Mouse (Mus musculus): ENCODE results near the gene Eef2kmt.

Gene Eef2kmt

DNA sequence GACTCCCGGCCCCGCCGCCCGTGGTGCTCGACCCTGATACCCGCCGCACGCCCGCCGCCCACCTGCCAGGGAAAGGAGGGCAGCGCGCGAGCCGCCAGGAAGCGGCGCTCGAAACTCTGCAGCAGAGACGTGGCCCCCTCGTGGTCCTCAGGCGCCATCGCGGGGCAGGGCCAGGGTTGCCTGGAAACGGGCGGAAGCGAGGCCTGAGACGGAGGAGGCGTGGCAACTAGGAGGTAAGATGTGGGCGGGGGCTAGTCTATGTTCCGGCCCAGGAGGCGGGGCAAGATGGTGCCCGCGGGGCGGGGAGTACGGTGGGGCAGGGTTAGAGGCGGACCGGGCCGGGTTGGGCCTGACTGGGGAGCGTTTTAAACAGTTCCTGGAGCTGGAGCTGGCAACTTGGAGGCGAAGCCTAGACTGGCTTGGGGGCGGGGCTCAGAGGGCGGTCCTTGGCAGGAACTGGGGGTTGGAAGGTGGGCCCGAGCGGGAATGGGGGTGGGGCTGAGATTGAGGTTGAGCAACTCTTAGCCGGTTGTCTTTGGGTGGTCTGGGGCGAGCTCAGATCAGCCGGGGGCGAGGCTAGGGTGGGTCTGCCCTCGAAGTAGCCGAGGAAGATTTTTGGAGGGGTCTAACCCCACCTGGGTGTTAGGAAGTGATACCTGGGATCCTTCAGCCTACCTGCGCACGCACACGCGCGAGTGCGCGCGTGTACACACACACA lies at the start of gene Eef2kmt:
TSS of gene Eef2kmt (minus strand) at position 205 of the 718 bp plus-strand sequence.
- in situ Hi-C loops (cut with MboI, MseI): loop anchor here in 1 of 2 experiments (5.0 kb wide), 1 partner anchor 96 kb away; no protein-coding TSS in a partner anchor

DNA sequence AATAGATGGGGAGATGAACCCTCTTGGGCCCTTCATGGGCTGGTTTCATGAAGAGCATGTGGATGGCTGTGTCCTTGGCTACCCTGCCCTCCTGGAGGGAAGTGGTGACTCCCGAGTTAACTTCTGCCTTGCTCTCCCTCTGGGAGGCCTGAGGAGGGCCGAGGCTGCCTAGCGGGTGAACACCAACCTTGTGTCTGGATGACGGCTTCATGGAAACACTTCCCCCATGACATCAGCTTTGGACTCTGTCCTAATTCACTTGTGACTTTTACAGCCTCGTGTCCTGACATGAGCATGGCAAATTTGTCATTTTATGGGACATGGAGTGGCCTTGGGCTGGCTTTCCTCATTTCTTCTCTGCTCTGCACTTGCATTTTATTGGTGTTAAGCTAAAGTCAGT lies 39.5 kb upstream of the Eef2kmt start:
- in situ Hi-C loops (cut with MboI, MseI): no loop called here

DNA sequence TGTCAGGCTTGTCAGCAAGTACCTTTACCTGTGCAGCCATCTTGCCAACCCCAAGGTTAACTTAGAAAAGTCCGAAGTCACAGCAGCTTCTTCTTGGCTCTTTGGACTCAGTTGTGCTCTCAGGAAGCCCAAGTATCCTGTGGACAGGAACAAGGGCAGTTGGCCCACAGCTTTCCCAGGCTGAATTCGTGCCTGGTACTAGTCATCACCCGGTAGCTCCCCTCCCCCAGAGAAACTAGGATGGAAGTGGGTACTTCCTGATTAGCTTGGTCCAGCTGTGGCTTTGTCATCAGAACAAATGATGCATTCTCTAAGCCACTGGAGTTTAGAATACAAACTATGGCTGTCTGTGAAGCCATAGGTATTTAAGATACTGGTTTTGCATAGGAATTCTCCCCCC lies 29.6 kb upstream of the Eef2kmt start:
- in situ Hi-C loops (cut with MboI, MseI): no loop called here

DNA sequence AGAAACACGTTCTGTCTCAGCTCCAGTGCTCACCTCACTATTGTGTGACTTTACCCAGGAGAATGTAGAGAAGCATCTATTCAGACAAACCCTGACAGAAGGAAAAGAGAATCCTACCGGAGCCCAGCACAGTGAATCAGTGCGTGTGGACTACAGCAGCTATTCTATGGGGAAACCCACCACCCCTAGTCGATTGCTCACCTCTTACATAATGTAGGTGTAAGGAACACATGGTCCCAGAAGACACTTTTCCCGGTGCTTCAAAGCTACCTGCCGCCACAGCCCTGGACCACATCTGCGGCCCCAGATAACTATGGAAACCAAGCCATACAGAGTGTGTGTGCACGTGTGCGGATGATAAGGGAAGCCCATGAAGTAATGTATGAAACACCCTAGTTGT lies 26.9 kb upstream of the Eef2kmt start:
- in situ Hi-C loops (cut with MboI, MseI): no loop called here

DNA sequence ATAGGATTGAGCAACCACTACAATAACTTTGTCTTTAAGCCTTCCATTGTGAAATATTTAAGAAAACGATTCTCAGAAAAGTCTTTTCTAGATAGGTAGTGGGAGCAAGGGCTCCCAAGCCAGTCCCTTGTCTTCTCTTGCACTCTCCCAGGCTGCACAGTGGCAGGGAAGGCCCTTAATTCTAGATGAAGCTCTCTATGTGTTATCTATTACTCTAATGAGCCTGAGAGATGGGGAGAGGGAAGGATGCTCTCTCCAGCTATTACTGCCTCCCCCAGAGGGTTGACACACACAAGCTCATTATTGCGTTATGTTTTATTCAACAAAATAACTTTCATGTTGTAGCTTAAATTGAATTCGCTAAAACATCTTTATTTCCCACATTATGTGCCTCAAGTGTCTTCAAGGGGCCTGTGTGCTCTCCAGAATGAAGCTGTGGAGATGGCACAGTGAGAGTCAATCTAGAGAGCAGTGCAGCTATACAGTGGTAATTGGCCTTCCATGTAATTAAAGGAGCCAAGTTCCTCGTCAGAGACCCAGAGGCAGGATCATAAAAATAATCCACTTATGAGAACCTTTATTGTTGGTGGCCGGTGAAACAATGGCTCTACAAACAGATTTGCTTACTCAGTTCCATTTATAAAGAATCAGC lies 23.9 kb upstream of the Eef2kmt start:
- in situ Hi-C loops (cut with MboI, MseI): no loop called here

DNA sequence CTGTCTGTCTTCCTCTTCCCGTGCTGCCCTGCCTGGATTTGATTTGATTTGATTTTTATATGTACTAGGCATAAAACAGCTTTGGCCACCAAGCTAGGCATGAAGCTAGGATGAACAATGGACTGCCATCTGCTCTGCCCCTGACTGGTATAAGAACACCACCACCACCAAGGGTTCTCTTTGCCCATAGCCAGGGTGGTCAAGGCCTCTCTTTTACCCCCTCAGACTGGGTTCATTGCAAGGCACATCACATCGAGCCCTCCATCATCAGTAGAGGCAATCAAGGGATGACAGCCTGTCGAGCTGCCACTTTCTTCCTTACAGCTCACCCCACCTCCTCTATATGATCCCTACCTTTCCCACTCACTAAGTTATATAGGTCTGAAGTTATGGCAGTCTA lies 16.6 kb upstream of the Eef2kmt start:
- in situ Hi-C loops (cut with MboI, MseI): no loop called here

DNA sequence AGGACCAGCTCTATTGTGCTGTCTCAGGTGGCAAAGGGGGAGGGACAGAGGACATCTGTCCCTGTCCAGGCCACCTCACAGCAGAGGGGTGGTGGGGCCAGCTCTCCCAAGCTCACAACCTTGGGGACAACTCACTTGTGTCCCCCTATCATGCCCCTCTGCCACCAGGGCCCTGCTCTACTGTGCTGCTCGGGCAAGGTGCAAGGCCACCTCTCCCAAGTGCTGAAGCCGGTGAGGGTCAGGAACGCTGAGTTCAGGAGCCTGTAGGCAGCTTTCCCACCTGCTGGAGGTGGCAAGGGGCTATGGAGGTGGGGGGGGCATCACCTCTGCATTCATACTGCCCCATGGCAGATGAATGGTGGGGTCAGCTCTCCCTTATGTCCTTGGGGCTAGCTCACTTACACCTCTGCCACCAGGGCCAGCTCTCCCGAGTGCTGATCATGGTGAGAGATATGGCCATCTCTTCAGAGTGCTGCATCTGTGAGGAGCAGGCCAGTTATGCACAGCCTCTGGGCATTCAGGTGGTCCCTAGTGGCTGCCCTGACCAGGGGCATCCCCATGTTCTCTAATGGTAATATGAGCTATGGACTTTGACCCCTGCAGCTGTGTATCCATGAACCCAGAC lies 15.7 kb upstream of the Eef2kmt start:
- in situ Hi-C loops (cut with MboI, MseI): no loop called here

DNA sequence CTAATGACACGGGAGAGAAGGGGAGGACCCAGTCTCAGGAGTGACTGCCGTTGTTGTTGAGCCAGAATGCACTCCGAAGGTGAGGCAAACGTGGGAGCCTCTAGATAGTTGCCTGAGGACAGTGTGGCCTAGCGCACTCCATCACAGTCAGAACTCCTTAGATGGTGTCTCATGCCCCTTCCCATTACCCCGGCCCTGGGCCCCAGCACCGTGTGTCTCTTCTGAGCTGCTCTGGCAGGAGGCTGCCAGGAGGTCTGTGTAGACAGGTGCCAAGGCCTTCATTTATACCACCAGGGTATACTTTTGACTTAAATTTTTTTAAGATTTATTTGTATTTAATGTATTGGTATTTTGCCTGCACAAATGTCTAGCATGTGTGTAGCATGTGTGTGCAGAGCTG lies 8.1 kb upstream of the Eef2kmt start:
- in situ Hi-C loops (cut with MboI, MseI): no loop called here

DNA sequence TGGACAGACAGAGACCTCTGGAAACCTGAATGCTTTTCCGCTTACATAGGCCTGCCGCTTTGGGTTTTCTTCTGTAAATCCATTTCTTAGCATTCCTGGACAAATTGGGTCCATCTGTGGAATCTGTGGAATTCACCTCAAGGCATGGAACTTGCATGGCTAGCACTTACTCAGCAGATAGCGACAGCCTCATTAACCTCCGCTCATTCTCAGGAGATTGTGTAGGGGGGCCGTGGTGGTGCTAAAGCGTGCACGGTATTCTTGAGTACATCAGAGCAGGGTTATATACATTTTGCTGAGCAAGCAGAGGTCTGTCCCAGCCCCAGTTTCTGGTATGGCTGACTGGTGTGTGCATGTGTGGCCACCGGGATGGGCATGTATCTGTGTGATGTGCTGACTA lies 7.4 kb upstream of the Eef2kmt start:
- in situ Hi-C loops (cut with MboI, MseI): no loop called here

DNA sequence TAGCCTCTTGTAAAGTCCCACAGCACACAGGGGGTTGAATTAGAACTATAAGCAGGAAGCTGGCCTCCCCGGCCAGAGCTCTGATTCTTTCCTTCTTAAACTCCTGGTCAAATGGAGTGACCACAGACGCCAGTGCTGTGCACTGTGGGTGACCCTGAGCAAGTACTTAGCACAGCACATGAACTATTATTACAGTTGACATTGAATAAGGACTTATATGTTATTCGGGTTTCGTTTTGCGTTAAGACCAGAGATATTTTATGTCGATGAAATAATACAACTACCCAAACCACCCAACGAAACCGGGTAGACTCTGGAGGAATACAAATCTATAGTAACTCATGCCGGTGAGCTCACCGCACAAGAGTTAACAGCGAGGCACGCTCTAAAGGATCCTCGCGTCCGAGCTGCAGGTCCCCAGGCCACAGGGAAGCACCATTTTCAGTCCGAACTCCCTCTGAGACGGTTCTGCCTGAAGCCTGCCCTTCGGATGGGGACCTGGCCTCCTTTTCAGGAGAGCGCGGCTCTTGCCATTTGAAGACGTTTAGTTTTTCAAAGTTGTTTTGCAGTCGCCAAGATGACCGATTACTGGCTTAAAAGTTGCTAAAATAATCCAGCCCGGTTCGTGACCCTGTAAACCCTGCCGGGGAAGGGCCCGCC lies 572 bp downstream of the Eef2kmt start:
- in situ Hi-C loops (cut with MboI, MseI): loop anchor here in 1 of 2 experiments (5.0 kb wide), 1 partner anchor 97 kb away; no protein-coding TSS in a partner anchor

DNA sequence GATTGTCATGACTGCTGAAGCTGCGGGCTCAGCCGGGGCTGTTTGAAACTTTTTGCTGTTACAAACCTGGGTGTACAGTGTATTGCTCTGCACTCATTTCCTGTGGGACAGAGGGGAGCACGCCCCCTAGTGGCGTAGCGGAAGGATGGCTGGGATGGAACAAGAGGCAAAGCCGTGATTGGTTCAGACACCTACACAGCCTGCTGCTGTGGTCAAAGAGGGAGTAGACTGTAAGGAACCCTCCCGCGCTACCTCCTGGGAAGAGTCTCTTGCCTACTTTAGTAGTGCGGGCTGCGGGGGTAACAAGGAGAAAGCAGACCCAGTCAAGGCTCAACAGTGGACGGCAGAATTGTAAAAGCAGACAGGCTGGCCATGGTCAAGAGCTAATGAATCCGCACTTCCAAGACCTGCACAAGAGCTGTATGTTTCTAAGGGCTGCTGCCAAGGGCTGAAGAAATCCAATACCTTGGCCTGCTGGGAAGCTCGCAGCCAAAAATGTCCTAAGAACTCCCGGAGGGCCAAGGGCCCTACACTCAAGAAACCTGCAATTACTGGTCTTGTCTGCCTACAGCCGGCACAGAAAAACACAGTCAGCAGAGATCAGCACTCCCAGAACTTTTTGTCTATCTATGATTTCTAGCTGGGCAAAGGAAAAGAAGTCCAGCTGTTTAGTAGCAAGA lies 1.3 kb downstream of the Eef2kmt start:
- in situ Hi-C loops (cut with MboI, MseI): loop anchor here in 1 of 2 experiments (5.0 kb wide), 1 partner anchor 98 kb away; no protein-coding TSS in a partner anchor

DNA sequence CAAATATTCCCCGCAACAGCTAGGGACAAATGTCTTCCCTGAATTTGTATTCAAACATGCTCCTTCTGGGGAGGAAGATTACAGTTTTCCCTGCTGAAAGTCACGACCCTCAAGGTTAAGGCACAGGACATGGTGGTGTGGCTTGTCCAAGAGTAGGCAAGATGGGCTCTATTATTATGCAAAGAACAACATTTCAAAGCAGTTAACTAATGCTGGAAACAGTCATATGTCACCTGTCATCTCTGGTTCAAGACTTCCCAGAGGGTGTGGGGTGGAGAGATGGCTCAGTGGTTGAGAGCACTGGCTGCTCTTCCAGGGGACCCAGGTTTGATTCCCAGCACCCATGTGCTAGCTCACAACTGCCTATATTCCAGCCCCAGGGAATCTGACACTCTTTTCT lies 3.5 kb downstream of the Eef2kmt start:
- in situ Hi-C loops (cut with MboI, MseI): no loop called here

DNA sequence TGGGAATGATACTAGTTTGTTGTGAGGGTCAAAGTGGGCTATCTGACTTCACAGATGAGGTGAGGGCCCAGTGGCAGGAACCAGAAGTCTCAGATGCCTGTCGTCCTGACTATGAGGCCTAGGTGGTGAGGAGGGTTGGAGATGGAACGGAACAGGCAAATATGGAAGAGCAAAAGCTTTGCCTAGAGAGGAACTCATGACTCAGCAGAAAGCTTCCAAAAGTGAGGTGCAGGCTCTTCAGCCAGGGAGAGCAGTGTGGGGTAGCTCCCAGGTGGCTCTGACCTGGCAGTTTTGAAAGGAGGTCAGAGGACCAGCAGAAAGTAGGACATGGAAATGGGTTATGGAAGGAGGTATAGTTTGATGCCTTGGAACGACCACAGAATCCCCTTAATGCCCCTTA lies 4.9 kb downstream of the Eef2kmt start:
- in situ Hi-C loops (cut with MboI, MseI): no loop called here

DNA sequence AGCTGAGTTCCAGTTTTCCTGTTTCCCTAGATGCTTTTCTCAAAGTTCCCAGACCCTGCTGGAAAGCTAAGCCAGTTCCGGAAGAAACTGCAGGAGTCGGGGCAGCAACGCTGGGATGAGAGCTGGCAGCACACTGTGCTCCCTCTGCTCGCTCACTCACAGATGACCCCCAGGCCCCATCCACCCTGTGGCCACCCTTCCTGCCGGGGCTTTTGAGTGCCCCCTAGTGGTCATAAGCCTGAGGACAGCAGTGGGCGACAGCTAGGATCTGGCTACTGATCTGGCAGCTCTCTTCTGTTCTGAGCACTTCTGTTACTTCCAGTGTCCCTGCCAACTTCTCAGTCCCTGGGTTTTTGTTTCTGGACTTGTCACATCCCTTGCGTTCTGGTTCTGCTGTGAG lies 11.4 kb downstream of the Eef2kmt start:
- in situ Hi-C loops (cut with MboI, MseI): loop anchor here in 1 of 2 experiments (5.0 to 25.0 kb wide), 2 partner anchors 42 to 1507 kb away; partner anchors contain the start of genes Nagpa and Zfp263

DNA sequence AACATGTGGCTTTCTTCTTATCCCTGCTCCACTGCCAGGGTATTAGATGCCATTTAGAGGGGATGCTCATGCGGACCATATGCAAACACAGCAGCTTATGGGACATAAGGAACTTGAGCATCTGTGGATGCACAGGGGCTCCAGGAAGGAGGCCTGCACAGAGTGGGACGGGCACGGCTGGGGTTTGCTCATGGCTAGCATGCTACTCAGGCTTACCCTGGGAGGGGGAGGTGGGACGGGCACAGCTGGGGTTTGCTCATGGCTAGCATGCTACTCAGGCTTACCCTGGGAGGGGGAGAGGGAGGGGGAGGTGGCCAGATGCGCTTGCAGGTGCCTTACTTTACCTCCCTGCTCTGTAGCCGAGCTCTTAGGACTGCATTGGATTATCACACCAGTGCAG lies 12.9 kb downstream of the Eef2kmt start:
- in situ Hi-C loops (cut with MboI, MseI): loop anchor here in 1 of 2 experiments (5.0 to 25.0 kb wide), 2 partner anchors 41 to 1506 kb away; partner anchors contain the start of genes Nagpa and Zfp263

DNA sequence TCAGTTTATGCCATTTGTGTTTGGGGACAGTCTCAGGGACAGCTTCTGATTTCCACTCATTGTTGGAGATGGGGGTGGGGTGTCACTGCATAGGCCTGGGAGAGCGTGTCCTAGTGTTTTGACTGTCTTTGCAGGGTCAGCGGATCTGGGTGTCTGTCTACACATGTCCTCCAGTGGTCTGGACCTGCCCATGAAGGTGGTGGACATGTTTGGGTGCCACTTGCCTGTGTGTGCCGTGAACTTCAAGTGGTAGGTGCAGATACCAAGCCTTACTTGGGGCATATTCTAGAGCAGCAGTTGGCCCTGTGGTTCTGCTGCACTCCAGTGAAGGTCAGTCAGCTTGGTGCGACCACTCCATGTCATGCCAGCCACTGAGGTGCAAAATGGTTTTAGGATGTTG lies 13.4 kb downstream of the Eef2kmt start:
- in situ Hi-C loops (cut with MboI, MseI): loop anchor here in 1 of 2 experiments (5.0 to 25.0 kb wide), 2 partner anchors 40 to 1505 kb away; partner anchors contain the start of genes Nagpa and Zfp263

DNA sequence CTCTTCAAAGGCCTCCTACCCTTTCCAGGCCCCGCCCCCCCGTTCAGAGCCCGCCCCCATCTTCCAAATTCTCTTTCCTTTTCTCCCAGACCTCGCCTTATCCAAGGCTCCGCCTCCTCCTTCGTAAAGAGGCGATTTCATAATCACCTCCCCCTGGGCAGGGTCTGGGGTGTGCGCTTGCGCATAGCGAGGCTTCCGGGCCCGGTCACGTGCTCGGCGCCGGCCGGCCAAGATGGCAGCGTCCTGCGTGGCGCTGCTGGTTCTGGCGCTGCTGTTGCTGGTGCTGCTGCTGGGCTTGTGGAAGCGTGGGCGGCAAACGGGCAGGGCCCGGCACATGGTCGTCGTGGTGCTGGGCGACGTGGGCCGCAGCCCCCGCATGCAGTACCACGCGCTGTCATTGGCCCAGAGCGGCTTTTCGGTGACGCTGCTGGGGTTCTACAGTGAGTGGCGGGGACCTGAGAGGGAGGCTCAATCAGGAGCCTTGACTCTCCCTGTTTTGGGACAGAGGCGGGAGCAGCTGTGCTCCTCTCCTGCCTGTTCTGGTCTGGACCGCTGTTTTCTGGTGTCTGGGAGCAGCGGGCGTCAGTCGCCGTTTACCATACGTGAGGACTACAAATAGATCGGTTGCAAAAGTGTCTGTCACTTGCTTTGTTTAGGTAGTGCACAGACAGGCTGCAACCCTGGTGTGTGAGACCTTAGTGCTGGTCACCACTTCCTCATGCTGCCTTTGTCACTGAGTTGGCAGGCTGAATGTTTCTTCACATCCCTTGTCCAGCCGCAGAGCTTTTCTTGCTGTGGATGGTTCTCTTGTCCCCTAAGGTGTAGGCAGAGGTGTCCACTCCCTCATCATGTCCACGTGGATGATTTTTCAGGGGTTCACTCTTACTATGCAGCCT lies 22.1 kb downstream of the Eef2kmt start, which contains the start of gene Alg1:
TSS of gene Alg1 (plus strand) at position 204 of the 896 bp plus-strand sequence.
- in situ Hi-C loops (cut with MboI, MseI): loop anchor here in 1 of 2 experiments (25.0 kb wide), 1 partner anchor 1496 kb away; the partner anchor contains the start of gene Zfp263

DNA sequence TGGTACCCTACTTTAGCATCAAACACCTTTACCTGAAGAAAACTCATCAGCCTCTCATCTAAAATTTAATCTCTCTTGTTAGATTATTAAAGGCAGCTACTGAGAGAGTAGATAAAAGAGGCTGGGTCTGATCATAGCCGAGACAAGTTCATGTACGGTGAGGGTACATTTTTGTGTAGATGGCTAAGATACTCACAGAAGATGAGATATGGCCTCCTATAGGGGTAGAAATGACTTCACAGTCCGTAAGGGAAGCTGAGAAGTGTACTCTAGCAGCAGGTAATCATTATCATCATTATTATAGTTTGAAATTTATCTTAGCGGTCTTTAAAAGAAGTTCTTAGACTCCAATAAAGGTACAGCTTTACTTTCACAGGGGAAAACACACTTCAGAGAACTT lies 22.8 kb downstream of the Eef2kmt start:
- in situ Hi-C loops (cut with MboI, MseI): loop anchor here in 1 of 2 experiments (25.0 kb wide), 1 partner anchor 1496 kb away; the partner anchor contains the start of gene Zfp263

DNA sequence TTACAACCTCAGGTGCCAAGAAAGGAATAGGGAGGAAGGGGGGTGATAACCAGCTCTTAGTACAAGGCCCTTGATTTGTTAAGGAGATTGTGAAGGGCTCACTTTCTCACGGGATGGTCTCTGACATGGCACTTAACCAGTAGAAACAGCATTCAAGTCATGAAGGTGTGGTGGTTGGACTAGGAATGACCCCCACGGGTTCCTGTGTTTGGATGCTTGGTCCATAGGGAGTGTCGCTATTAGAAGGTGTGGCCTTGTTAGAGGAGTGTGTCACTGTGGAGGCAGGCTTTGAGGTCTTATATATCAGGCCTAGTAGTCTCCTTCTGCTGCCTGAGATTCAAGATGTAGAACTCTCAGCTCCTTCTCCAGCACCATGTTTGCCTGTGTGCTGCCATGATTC lies 27.7 kb downstream of the Eef2kmt start:
- in situ Hi-C loops (cut with MboI, MseI): loop anchor here in 1 of 2 experiments (25.0 kb wide), 1 partner anchor 1491 kb away; the partner anchor contains the start of gene Zfp263

DNA sequence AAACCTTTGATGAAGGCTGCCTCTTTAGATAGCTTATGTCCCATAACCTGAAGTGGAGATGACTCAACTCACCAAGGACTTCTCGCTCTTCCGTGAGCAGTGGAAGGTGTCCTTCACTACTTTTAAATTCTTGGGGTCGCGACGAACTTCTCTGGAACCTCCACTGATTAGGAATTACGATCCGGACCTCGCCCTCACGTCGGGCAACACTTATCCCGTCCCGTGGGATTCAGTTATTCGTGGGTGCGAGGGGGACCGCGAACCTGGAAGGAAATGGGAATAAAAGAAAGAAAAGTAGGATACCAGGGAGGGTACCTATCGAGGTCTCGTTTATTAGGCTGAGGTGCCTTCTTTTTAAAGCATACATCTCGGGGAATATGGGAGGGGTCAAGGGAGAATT lies 28.3 kb downstream of the Eef2kmt start:
- in situ Hi-C loops (cut with MboI, MseI): loop anchor here in 1 of 2 experiments (25.0 kb wide), 1 partner anchor 1490 kb away; the partner anchor contains the start of gene Zfp263
